Mouse (Mus musculus) lung, postnatal 25 days (tissue): ENCODE data around the gene Atp6v1b1.
"Not testable (repeated sequence)": the region's sequence is repeated elsewhere in the genome, so short reads cannot be mapped to it uniquely, and the experiment has no call there.

ENCODE experiments used
- DNase-seq: peaks from one replicate; pipeline ENCODE4 v3.0.0; 2022; ENCODE audit warnings: low spot score

Atp6v1b1 gene

GRCm38 (mm10) chr6:83775638-83776293 lies 33.0 kb downstream of the Atp6v1b1 start, which contains the start of gene Tex261:
Gene Tex261, minus strand, starts transcription at chr6:83775813.
- peak; percentile 91 for DNase-seq

DNA sequence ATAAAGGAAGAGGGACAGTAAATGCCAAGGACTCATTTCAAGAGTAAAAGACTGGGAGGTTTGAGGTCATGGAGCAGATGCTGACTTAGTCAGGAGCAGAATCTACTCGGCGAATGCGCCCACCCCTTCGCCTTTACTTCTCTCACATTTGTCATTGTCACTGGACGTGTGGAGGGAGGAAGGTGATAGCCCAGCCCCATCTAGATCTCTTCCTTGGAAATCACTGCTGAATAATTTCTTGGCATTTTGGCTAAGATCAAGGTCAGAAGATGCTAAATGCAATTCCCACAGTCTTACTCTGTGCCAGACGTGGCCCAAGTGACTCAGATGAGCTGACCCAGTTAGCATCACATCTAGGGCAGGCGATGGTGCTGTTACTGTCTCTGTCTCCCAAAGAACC lies 35.5 kb downstream of the Atp6v1b1 start:
- DNase-seq: no peak

DNA sequence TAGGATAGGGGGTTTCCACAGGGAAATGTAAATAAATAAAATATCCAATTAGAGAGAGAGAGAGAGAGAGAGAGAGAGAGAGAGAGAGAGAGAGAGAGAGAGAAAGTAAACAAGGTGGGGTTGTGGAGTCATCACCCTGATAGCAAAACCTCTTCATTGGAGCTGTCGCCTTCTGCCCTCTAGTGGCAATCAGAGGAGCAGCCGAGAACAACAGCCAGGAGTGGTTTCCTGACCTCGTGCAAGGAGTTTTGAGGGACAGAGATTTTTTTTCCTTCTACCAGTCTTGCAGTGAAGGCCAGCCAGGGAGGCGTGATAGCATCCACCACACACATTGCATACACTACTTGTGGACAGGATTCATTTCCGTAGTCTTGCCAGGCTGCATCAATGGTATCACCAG lies 36.2 kb downstream of the Atp6v1b1 start:
- DNase-seq: peak; percentile 68

DNA sequence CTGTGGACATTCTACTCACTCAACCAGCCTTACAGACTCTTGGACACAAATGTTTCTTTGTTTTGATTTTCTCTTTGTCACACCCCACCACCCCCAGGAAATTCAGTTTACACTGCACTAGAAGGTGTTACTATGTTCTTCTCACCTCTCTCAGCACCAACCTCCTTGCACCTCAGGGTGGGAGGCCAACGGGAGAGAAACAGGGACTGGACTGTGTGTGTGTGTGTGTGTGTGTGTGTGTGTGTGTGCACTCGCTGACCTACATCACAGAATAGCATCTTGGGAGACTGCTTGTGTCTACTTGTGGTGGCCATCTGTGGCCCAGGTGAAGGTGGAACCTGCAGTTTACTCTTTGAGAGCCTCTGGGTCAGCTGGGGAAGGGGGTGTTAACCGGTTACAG lies 43.6 kb downstream of the Atp6v1b1 start:
- no peak for DNase-seq

DNA sequence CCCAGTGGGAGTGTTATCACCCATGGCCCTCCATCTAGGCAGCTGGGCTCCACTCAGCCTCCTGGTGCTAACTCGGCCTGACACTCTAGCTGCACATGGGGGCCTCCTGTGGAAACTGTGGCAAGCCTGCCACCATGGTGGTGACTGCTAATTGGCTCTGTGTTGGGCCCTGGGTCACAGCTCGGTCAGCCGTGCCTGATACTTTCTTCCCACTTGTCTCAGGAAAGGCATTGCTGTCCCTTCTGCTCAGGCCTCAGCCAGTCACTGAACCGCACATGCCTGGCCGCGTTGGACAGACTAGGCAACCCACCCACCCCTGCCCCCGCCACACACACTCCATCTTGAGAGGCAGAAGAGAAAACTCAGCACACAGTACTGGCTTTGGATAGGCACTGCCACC lies 45.8 kb downstream of the Atp6v1b1 start:
- no peak for DNase-seq

GRCm38 (mm10) chr6:83790533-83790932 lies 47.7 kb downstream of the Atp6v1b1 start:
- DNase-seq: not testable (repeated sequence)

DNA sequence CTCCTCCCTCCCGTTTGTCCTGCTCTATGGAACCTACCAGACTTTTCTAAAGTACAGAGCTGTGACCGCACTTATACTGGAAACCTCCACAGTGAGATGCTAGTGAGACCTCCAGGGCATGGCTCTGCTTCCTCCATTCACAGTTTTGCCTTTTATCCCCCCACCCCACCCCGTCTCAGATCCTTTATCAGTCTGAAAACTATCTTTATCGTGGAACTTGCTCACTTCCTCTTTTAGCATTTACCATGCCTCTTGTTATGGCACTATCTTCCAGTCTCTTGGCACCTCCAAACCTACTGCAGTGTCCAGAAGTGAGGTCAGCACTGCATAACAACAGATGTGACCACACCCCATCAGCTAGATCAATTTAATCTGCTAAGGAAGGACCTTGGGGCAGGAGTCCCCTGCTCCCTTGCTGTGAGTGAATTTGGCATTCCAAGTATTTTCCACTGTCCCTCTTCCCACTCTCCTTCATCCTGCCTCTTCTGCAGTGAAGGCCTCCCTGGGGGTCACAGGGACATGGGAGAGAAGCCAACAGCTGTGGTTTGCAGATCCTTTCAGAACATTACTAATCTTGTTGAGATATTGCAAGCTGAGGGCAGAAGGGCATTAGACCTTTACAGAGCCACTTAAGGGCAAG lies 48.6 kb downstream of the Atp6v1b1 start:
- DNase-seq: no peak

DNA sequence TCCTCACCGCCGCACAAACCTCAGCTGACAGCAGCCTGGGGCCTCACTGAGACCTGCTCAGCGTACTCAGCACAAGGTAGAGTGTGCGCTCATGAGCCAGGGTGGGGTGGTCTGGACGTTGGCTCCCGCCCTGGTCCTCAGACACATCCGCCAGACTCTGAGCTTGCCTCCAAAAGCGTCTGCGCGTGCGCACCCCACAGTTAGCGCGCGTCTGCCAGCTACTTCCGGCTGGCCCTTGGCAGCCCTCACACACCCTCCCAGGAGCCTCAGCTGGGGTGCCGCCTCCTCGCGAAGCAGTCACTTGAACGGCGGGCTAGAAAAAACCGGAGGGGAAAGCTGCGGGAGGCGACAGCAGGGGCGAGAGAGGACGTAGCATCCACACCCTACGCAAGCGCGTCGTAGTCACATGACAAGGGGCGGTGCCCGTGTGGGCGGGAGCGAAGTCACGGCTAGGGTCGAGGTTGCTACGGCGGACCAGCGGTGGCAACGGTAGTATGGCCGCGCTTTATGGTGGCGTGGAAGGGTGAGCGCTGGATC lies 52.0 kb downstream of the Atp6v1b1 start, which contains the start of gene Nagk:
Gene Nagk, plus strand, starts transcription at position 223 of the 537 bp plus-strand sequence.
- peak; percentile 94 for DNase-seq

- peak; percentile 61 for DNase-seq
These were observed 52.7 kb downstream of the Atp6v1b1 start for GRCm38 (mm10) chr6:83795492-83795900.

GRCm38 (mm10) chr6:83796686-83797085 lies 53.9 kb downstream of the Atp6v1b1 start:
- no peak for DNase-seq

DNA sequence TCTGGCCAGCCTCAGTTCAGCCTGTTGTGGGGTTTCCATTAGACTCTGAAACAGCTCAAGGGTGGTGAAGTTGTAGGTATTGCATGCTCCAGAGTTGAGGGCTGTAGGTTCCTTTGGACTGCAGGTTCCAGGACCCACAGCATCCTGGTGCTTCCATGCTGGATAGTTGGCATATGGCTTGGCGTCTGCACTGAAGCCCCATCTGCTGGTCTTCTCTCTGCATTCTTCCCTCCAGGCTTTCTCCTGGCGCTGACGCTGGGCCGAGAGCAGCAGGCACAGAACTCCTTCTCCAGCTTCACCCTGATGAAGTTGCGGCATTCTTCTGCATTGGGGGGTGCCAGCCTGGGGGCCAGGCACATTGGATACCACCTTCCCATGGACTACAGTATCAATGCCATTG lies 59.2 kb downstream of the Atp6v1b1 start:
- DNase-seq: no peak

DNA sequence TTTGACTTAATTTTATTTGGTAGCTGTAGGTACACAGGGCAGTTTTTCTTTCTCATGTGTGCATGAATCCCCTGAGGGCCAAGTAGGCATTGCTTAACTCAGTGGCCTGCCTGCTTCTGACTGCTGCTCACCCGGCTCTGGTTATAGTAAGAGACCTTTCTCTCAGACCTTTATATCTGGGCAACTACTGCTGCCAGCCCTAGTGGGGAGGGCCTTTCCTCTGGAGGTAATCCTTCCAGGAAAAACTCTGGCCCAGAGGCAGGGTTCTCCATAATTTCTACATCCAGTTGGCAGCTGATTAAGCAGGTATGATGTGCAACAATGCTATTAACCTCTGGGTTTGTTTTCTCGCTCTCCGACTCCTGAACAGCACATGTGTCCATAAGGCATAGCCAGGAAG lies 60.1 kb downstream of the Atp6v1b1 start:
- DNase-seq: no peak
